ENCODE assay signal across 21 mouse cellular contexts in genomic region chr6:136364430-136365098, GRCm38 (mm10). TPM values are rescaled to one million over a fixed set of nuclear protein-coding genes. Genes with fewer than 3 reads are reported as not detected.
DNase-seq lines count a peak whose midpoint lies in the region; ATAC-seq lines count a peak whose summit lies in the region.
"Had no signal": no experiment of that assay in that cellular context is flagged by ENCODE, and none has a peak within 500 bp of the region (broad histone marks: within the 10 kb centered on the region; RNA-seq: fewer than 3 reads in every experiment).

No protein-coding gene starts in this region.

- peaks cover 8% of the 10 kb centered on the region for H3K9me3 ChIP-seq in megakaryocyte, embryonic 14.5 days
- no peaks in the 10 kb centered on the region for H3K9me3 ChIP-seq in liver, embryonic 12.5 days (replicated peaks)
- H3K9me3 ChIP-seq: lung, embryonic 15.5 days had no signal

- H3K27ac ChIP-seq in liver, embryonic 12.5 days, result no peak overlapping the region
- H3K27ac ChIP-seq: lung, embryonic 15.5 days had no signal

- H3K4me3 ChIP-seq in megakaryocyte, embryonic 14.5 days (replicated peaks), result peak overlapping the region; percentile 14
- H3K4me3 ChIP-seq in liver, embryonic 12.5 days, result no peak overlapping the region
- H3K4me3 ChIP-seq: heart, embryonic 12.5 days; lung, embryonic 15.5 days had no signal

- H3K27me3 ChIP-seq in megakaryocyte, embryonic 14.5 days (replicated peaks), result no peaks in the 10 kb centered on the region
- no peaks in the 10 kb centered on the region for H3K27me3 ChIP-seq in liver, embryonic 12.5 days (replicated peaks)
- H3K27me3 ChIP-seq: heart, embryonic 12.5 days; lung, embryonic 15.5 days had no signal

- no peak overlapping the region for H3K4me2 ChIP-seq in liver, embryonic 12.5 days
- H3K4me2 ChIP-seq: heart, embryonic 12.5 days; lung, embryonic 15.5 days had no signal

- DNase-seq in frontal cortex, postnatal 36 days (ENCODE audit: low spot score in 2 of 2), result peak; percentile 41 to 69
- DNase-seq in right cerebral cortex, postnatal 14 days, result peak; percentile 47
- DNase-seq in adrenal gland, postnatal 4 days (ENCODE audit: low spot score in 2 of 2), result no peak
- DNase-seq: cerebellum, adult 11-12 months; heart, postnatal 36 days; kidney, adult 18-20 months; kidney, postnatal 25 days; thymus, postnatal 25 days had no signal

- 61% methylated on average over 12 of the region's 12 CpGs for WGBS in liver, embryonic 12.5 days (ENCODE audit: insufficient replicate concordance)

- no peak for ATAC-seq in megakaryocyte, adult 5-6 weeks (ENCODE audit: poor library complexity, severe bottlenecking)
- ATAC-seq in frontal cortex, adult (ENCODE audit: low TSS enrichment), result peak; percentile 79
- ATAC-seq in liver, embryonic 12.5 days, result no peak
- ATAC-seq: hindbrain, embryonic 16.5 days had no signal

- H3K36me3 ChIP-seq in megakaryocyte, embryonic 14.5 days (replicated peaks; ENCODE audit: low read length), result no peaks in the 10 kb centered on the region
- no peaks in the 10 kb centered on the region for H3K36me3 ChIP-seq in liver, embryonic 12.5 days
- H3K36me3 ChIP-seq: heart, embryonic 12.5 days; lung, embryonic 15.5 days had no signal

- H3K9ac ChIP-seq in liver, embryonic 12.5 days, result no peak overlapping the region
- H3K9ac ChIP-seq: heart, embryonic 12.5 days; lung, embryonic 15.5 days had no signal

- H3K4me1 ChIP-seq in megakaryocyte, embryonic 14.5 days, result no peaks in the 10 kb centered on the region
- no peaks in the 10 kb centered on the region for H3K4me1 ChIP-seq in liver, embryonic 12.5 days
- H3K4me1 ChIP-seq: heart, embryonic 12.5 days; lung, embryonic 15.5 days had no signal

RNA-seq across cellular contexts. Expression of gene Gm8994, which starts 37.2 kb away (rescaled TPM):
- 0.11 TPM in 1 of 2 replicates, not detected in the other for polyA plus RNA-seq in megakaryocyte, embryonic 14.5 days (2012; ENCODE audit: insufficient read depth, low replicate concordance)
- total RNA-seq in megakaryocyte, adult 5-6 weeks (2015), result not detected in 2 replicates
- total RNA-seq in megakaryocyte, adult 5-6 weeks (2017), result not detected in 2 replicates
- total RNA-seq in adrenal gland, postnatal 4 days (2021), result not detected
- polyA plus RNA-seq in liver, embryonic 12.5 days (2016; fragmentation: Nextera tagmentation; extraction: Ambion mirVana), result not detected in 2 replicates
- total RNA-seq: common myeloid progenitor, adult 5-6 weeks; heart, postnatal 36 days; liver, adult 2 months had no signal
- polyA plus RNA-seq: embryonic facial prominence, embryonic 14.5 days; gonadal fat pad, adult 2 months; heart, embryonic 12.5 days; hindbrain, embryonic 16.5 days; liver, adult 2 months; lung, embryonic 15.5 days; spleen, adult 2 months; stomach, embryonic 16.5 days had no signal

RNA-seq across cellular contexts. Expression of gene E330021D16Rik, which starts 50.8 kb away (rescaled TPM):
- not detected in 2 replicates for polyA plus RNA-seq in megakaryocyte, embryonic 14.5 days (2012; ENCODE audit: insufficient read depth, low replicate concordance)
- total RNA-seq in megakaryocyte, adult 5-6 weeks (2015), result not detected in 2 replicates
- total RNA-seq in megakaryocyte, adult 5-6 weeks (2017), result not detected in 2 replicates
- total RNA-seq in adrenal gland, postnatal 4 days (2021), result under 1 TPM in 1 of 2 experiments, not detected in 1; 0.73 TPM
- not detected in 2 replicates for polyA plus RNA-seq in liver, embryonic 12.5 days (2016; fragmentation: Nextera tagmentation; extraction: Ambion mirVana)
- total RNA-seq: common myeloid progenitor, adult 5-6 weeks; heart, postnatal 36 days; liver, adult 2 months had no signal
- polyA plus RNA-seq: gonadal fat pad, adult 2 months; heart, embryonic 12.5 days; hindbrain, embryonic 16.5 days; stomach, embryonic 16.5 days had no signal

Comparison
In these comparisons a context has a peak if more than half of its experiments do, and no peak if none do; other contexts are left out.
1. DNase-seq: peak in frontal cortex, postnatal 36 days (2 of 2) and right cerebral cortex, postnatal 14 days (single experiment); none in adrenal gland, postnatal 4 days (0 of 2).